Mouse (Mus musculus) cortical plate, adult 2 months (tissue): Measurements from ENCODE around the gene Fubp3. TPM values are rescaled to one million over a fixed set of nuclear protein-coding genes. Genes with fewer than 3 reads are reported as not detected.

Experiments used
- H3K27ac ChIP-seq: fragments of 200-500 bp; 2 replicates; pipeline ENCODE4 v1.5.1; 2012; ENCODE audit warnings: low read length, control low read depth, inconsistent platforms; ENCODE audit not compliant: insufficient read depth
- H3K4me1 ChIP-seq: fragments of 200-500 bp; 2 replicates; pipeline ENCODE4 v1.6.1; 2011; ENCODE audit warnings: low read length; ENCODE audit not compliant: control insufficient read depth, insufficient read depth
- H3K4me3 ChIP-seq: fragments of 200-500 bp; 2 replicates; pipeline ENCODE4 v1.5.1; 2011; ENCODE audit warnings: mild to moderate bottlenecking, low read length, control low read depth; ENCODE audit not compliant: insufficient read depth
- CTCF ChIP-seq: fragments of 200-500 bp; IDR thresholded peaks from 2 replicates; pipeline ENCODE4 v1.5.1; 2011; ENCODE audit warnings: mild to moderate bottlenecking, control low read depth, low read length; ENCODE audit not compliant: insufficient read depth; ENCODE audit errors: extremely low read depth
- POLR2A ChIP-seq: fragments of 200-500 bp; IDR thresholded peaks from 2 replicates; pipeline ENCODE4 v1.6.1; 2011; ENCODE audit warnings: mild to moderate bottlenecking, low read length, control low read depth; ENCODE audit not compliant: insufficient read depth; ENCODE audit errors: extremely low read depth
- polyA plus RNA-seq: library from polyadenylated mRNA; depleted of rRNA; stranded (reverse); fragments of >200 nt; gene quantifications from 2 replicates; pipeline ENCODE4 v1.2.3, GENCODE M21; 2012; rRNA removed

The Fubp3 gene
- polyA plus RNA-seq, 1 experiment: 35.1 TPM

- no peak overlapping the region for H3K27ac ChIP-seq
- H3K4me1 ChIP-seq: no peaks in the 10 kb centered on the region
- TF ChIP-seq POLR2A (no peak), CTCF (no peak)
- H3K4me3 ChIP-seq: no peak overlapping the region
These were observed 90.7 kb downstream of the Fubp3 start for GRCm38 (mm10) chr2:31662939-31663803.

GRCm38 (mm10) chr2:31663804-31664180, 91.3 kb downstream of the Fubp3 start:
- no peak overlapping the region for H3K4me3 ChIP-seq
- TF ChIP-seq POLR2A: no peak
- TF ChIP-seq CTCF: no peak
- no peaks in the 10 kb centered on the region for H3K4me1 ChIP-seq
- no peak overlapping the region for H3K27ac ChIP-seq

Other genes with a start within 250 kb of the Fubp3 start
- gene Ass1, start 102.4 kb upstream of the Fubp3 start, polyA plus RNA-seq: 37.1 and 39.2 TPM in 2 replicates
- 0.17 TPM in 2 replicates for gene Prdm12, start 67.4 kb downstream of the Fubp3 start, polyA plus RNA-seq
- 24.4 and 27.3 TPM in 2 replicates for gene Exosc2, start 98.1 kb downstream of the Fubp3 start, polyA plus RNA-seq
- gene Abl1, start 115.7 kb downstream of the Fubp3 start, polyA plus RNA-seq: 38.4 and 39.9 TPM in 2 replicates
- gene Qrfp, start 237.9 kb downstream of the Fubp3 start, polyA plus RNA-seq: not detected in 2 replicates